Mouse (Mus musculus) bone marrow, adult 2 months (tissue): ENCODE data around the gene Gm20547. TPM values are rescaled to one million over a fixed set of nuclear protein-coding genes. Genes with fewer than 3 reads are reported as not detected.

Experiments
- H3K27ac ChIP-seq: fragments of 200-500 bp; 2 replicates; pipeline ENCODE4 v1.5.1; 2012; ENCODE audit warnings: low read depth, mild to moderate bottlenecking, control low read depth, inconsistent platforms, low read length; ENCODE audit not compliant: control insufficient read depth, poor library complexity, insufficient read depth
- H3K4me1 ChIP-seq: fragments of 200-500 bp; 2 replicates; pipeline ENCODE4 v1.6.1; 2011; ENCODE audit warnings: low read length; ENCODE audit not compliant: control insufficient read depth, insufficient read depth
- H3K4me3 ChIP-seq: fragments of 200-500 bp; replicated peaks from 2 replicates; pipeline ENCODE3; 2011; ENCODE audit warnings: mild to moderate bottlenecking, low read depth, low read length, control low read depth; ENCODE audit not compliant: control insufficient read depth
- CTCF ChIP-seq: fragments of 200-500 bp; IDR thresholded peaks from 2 replicates; pipeline ENCODE4 v1.5.1; 2011; ENCODE audit warnings: low read length, control low read depth; ENCODE audit not compliant: control insufficient read depth, insufficient read depth
- POLR2A ChIP-seq: fragments of 200-500 bp; IDR thresholded peaks from 2 replicates; pipeline ENCODE4 v1.6.1; 2011; ENCODE audit warnings: low read depth, mild to moderate bottlenecking, control low read depth, low read length, borderline replicate concordance; ENCODE audit not compliant: control insufficient read depth
- WGBS: fragments of 180-500 bp; shearing (Covaris S2); methylation state at CpG from one replicate; pipeline ENCODE4 v1.1.7; 2018; 5-methylcytosine and 5-hydroxymethylcytosine counted together
- polyA plus RNA-seq: library from polyadenylated mRNA; stranded (reverse); fragments of >200 nt; gene quantifications from 2 replicates; pipeline ENCODE4 v1.2.4, GENCODE M21; 2011; ENCODE audit warnings: low replicate concordance; ENCODE audit not compliant: missing spikeins, insufficient read depth, insufficient read length

The Gm20547 gene
- polyA plus RNA-seq, 1 experiment = 2.0 TPM

GRCm38 (mm10) chr17:34808599-34809205 lies 73.1 kb downstream of the Gm20547 start:
- H3K27ac ChIP-seq = no peak overlapping the region
- TF ChIP-seq POLR2A = no peak
- no peak for TF ChIP-seq CTCF
- 74% methylated on average over 6 of the region's 6 CpGs for WGBS
- H3K4me3 ChIP-seq = no peak overlapping the region
- H3K4me1 ChIP-seq = no peaks in the 10 kb centered on the region

GRCm38 (mm10) chr17:34807176-34807575 lies 74.7 kb downstream of the Gm20547 start:
- Histone ChIP-seq H3K27ac (no peak overlapping the region), H3K4me1 (no peaks in the 10 kb centered on the region), H3K4me3 (no peak overlapping the region)
- no peak for TF ChIP-seq POLR2A
- TF ChIP-seq CTCF = no peak
- 56% methylated on average over 3 of the region's 3 CpGs for WGBS

Other genes starting within 250 kb of the Gm20547 start
- gene Fkbpl, start 237.3 kb downstream of the Gm20547 start, polyA plus RNA-seq = 4.6 and 13.6 TPM in 2 replicates
- gene Atf6b, start 234.9 kb downstream of the Gm20547 start, polyA plus RNA-seq = 22.4 and 40.2 TPM in 2 replicates
- 0.17 TPM in 1 of 2 replicates, not detected in the other for gene Tnxb, start 211.5 kb downstream of the Gm20547 start, polyA plus RNA-seq
- gene C4b, start 138.2 kb downstream of the Gm20547 start, polyA plus RNA-seq = 10.9 and 11.5 TPM in 2 replicates
- gene Cyp21a1, start 77.5 kb downstream of the Gm20547 start, polyA plus RNA-seq = not detected in 2 replicates
- 44.0 and 63.6 TPM in 2 replicates for gene Stk19, start 45.1 kb downstream of the Gm20547 start, polyA plus RNA-seq
- 52.4 and 73.3 TPM in 2 replicates for gene Dxo, start 45.0 kb downstream of the Gm20547 start, polyA plus RNA-seq
- gene Skiv2l, start 31.8 kb downstream of the Gm20547 start, polyA plus RNA-seq = 31.0 and 67.7 TPM in 2 replicates
- gene Nelfe, start 31.7 kb downstream of the Gm20547 start, polyA plus RNA-seq = 13.1 and 42.2 TPM in 2 replicates
- gene Cfb, start 19.5 kb downstream of the Gm20547 start, polyA plus RNA-seq = 8.4 and 14.5 TPM in 2 replicates
- gene Zbtb12, start 2.6 kb downstream of the Gm20547 start, polyA plus RNA-seq = 2.8 and 5.7 TPM in 2 replicates
- gene C2, start 16.2 kb upstream of the Gm20547 start, polyA plus RNA-seq = 3.7 and 5.9 TPM in 2 replicates
- 60.6 and 104 TPM in 2 replicates for gene Ehmt2, start 16.4 kb upstream of the Gm20547 start, polyA plus RNA-seq
- gene Slc44a4, start 32.4 kb upstream of the Gm20547 start, polyA plus RNA-seq = 1.3 TPM in 1 of 2 replicates, not detected in the other
- gene Neu1, start 49.2 kb upstream of the Gm20547 start, polyA plus RNA-seq = 18.1 and 33.6 TPM in 2 replicates
- gene Hspa1b, start 77.2 kb upstream of the Gm20547 start, polyA plus RNA-seq = 1.3 and 5.5 TPM in 2 replicates
- not detected in 2 replicates for gene Gm20481, start 87.9 kb upstream of the Gm20547 start, polyA plus RNA-seq
- gene Hspa1a, start 90.1 kb upstream of the Gm20547 start, polyA plus RNA-seq = 1.9 TPM in 1 of 2 replicates, not detected in the other
- not detected in 2 replicates for gene Hspa1l, start 90.7 kb upstream of the Gm20547 start, polyA plus RNA-seq
- gene Lsm2, start 99.8 kb upstream of the Gm20547 start, polyA plus RNA-seq = 70.0 and 84.5 TPM in 2 replicates
- gene Vars, start 118.9 kb upstream of the Gm20547 start, polyA plus RNA-seq = 117 and 158 TPM in 2 replicates
- gene Vwa7, start 134.5 kb upstream of the Gm20547 start, polyA plus RNA-seq = 0.77 and 1.2 TPM in 2 replicates
- 18.9 and 31.7 TPM in 2 replicates for gene Sapcd1, start 146.0 kb upstream of the Gm20547 start, polyA plus RNA-seq
- gene Msh5, start 164.7 kb upstream of the Gm20547 start, polyA plus RNA-seq = 12.1 and 17.2 TPM in 2 replicates
- 76.2 and 141 TPM in 2 replicates for gene Clic1, start 167.9 kb upstream of the Gm20547 start, polyA plus RNA-seq
- gene Ddah2, start 177.0 kb upstream of the Gm20547 start, polyA plus RNA-seq = 12.5 and 15.2 TPM in 2 replicates
- gene Ly6g6c, start 183.3 kb upstream of the Gm20547 start, polyA plus RNA-seq = 1.6 and 1.7 TPM in 2 replicates
- 16.5 and 35.6 TPM in 2 replicates for gene Mpig6b, start 184.1 kb upstream of the Gm20547 start, polyA plus RNA-seq
- 1.3 TPM in 1 of 2 replicates, not detected in the other for gene Ly6g6e, start 194.9 kb upstream of the Gm20547 start, polyA plus RNA-seq
- gene Ly6g6d, start 196.0 kb upstream of the Gm20547 start, polyA plus RNA-seq = 9.2 and 26.2 TPM in 2 replicates
- 14.3 and 53.1 TPM in 2 replicates for gene Ly6g6f, start 203.6 kb upstream of the Gm20547 start, polyA plus RNA-seq
- 48.7 and 73.1 TPM in 2 replicates for gene Abhd16a, start 207.2 kb upstream of the Gm20547 start, polyA plus RNA-seq
- gene Ly6g5c, start 226.2 kb upstream of the Gm20547 start, polyA plus RNA-seq = not detected in 2 replicates
- gene Ly6g5b, start 233.4 kb upstream of the Gm20547 start, polyA plus RNA-seq = 3.4 and 4.7 TPM in 2 replicates
- 29.8 and 39.0 TPM in 2 replicates for gene Gpank1, start 239.4 kb upstream of the Gm20547 start, polyA plus RNA-seq
- gene Csnk2b, start 240.0 kb upstream of the Gm20547 start, polyA plus RNA-seq = 155 and 166 TPM in 2 replicates
- 6.8 and 20.2 TPM in 2 replicates for gene D17H6S53E, start 244.3 kb upstream of the Gm20547 start, polyA plus RNA-seq